Mouse (Mus musculus) adrenal gland, adult 18-20 months (tissue): ENCODE data around the gene Nes. TPM values are rescaled to one million over a fixed set of nuclear protein-coding genes. Genes with fewer than 3 reads are reported as not detected.

ENCODE experiments used
- DNase-seq, 2 experiments: peaks; one replicate each; pipeline ENCODE4 v3.0.0; 2021 to 2022; ENCODE audit warnings: low spot score in 2 of 2
- total RNA-seq, 2 experiments: library from RNA; stranded (reverse); gene quantifications; 1 replicate in 1 of 2; 2 replicates in 1 of 2; pipeline ENCODE4 v1.2.3; 2021

Gene Nes
- total RNA-seq, 2 experiments from 2014 or later = 5.9 to 19.4 TPM

DNA sequence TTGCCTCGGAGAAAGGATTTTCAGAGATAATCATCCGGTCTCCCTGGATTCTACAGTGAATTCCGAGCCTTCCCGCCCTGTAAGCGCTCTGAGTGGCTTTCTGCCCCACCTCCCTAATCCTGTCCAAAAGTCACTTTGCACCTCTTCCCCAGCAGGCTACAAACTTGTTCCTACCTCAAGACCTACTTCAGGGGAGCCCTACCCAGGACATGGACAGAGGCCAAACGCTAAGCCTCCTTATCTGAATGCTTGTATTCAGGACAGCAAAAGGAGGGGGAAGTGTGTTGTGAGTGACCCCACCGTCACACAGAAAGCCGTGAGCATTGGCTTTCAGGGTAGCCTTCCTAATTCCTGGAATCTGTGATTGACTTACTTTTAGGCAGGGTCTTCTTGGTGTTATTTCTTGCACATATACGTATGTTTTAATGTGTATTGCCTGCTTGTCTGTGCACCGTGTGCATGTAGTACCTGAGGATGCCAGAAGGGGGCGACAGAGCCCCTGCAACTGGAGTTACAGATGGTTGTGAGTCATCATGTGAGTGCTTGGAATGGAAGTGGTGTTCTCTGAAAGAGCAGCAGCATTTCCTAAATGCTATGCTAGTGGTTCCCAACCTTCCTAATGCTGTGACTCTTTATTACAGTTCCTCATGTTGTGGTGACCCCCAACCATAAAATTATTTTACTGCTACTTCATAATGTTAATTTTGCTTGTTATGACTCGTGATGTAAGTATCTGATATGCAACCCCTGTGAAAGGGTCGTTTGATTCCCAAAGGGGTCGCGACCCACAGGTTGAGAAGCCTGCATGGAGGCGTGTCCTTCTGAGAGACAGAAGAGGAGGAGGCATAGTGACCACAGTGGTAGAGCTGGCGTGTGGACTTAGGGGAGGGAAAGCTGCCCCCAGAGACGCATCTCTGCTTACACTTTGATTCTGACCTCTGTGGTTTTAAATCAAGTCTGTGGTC, 35.2 kb downstream of the Nes start:
- DNase-seq = no peak

DNA sequence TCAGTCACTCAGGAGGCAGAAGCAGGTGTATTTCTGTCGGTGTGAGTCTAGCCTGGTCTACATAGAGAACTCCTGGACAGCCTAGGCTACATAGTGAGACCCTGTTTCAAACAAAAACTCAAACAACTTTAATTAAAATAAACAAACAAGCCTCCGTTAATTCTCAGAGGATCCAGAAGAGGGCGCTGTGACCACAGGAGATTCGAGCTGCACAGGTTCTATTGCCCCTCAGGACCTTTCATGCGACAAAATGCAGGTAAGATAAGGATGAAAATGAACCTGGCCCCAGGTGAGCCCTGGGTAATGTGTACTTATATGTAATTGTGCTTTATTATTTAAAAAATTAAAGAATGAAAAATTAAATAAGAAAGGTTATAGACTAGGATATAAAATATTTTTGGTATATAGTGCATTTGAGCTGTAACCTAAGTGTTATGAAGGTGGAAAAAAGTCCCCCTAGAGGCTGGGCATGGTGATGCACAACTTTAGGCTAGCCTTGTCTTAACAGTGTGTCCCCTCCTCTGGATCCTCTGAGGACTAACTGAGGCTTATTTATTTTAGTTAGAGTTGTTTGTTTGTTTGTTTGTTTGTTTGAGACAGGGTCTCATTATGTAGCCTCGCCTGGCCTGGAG, 39.9 kb downstream of the Nes start:
- DNase-seq = peak in 1 of 2 experiments; percentile 29

DNA sequence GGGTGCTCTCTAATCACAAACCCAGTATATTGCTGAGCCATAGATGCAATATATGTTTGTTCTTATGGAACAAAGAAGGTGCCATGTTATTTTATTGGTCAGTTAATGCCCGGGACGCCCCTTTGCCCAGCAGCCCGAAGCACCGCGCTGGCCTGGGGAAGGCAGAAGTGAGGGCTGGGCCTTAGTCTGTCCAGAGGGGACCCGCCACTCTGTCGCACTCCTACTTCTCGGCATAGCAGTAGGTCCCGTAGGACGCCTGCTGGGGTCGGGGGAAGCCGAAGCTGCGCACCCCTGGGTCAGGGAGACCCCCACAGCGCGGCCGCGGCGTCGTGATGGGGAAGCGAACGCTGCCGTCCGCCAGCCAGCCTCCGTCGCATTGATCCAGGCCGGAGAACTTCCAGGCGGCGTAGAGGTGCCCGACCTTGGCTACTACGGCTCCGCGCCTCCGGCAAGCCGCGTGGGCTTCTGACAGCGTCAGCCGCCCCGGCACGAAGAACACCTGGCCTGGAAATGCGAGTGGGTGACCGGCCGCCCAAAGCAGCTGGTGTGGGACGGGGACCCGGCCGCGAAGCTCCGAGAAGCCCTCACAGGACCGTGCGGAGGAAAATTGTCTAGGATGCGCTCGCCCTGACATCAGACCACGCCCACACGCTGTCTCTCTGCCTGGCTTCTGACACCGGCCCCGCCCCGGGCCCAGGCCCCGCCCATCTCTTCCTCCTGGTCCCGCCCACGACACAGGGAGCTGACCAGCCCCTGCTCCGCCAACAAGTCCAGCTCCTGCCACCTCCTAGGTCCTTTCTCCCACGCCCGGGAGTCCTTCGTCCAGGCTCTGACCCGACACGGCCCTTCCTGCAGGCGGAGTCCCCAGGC, 51.7 kb downstream of the Nes start:
- peak; percentile 89 to 92 for DNase-seq

DNA sequence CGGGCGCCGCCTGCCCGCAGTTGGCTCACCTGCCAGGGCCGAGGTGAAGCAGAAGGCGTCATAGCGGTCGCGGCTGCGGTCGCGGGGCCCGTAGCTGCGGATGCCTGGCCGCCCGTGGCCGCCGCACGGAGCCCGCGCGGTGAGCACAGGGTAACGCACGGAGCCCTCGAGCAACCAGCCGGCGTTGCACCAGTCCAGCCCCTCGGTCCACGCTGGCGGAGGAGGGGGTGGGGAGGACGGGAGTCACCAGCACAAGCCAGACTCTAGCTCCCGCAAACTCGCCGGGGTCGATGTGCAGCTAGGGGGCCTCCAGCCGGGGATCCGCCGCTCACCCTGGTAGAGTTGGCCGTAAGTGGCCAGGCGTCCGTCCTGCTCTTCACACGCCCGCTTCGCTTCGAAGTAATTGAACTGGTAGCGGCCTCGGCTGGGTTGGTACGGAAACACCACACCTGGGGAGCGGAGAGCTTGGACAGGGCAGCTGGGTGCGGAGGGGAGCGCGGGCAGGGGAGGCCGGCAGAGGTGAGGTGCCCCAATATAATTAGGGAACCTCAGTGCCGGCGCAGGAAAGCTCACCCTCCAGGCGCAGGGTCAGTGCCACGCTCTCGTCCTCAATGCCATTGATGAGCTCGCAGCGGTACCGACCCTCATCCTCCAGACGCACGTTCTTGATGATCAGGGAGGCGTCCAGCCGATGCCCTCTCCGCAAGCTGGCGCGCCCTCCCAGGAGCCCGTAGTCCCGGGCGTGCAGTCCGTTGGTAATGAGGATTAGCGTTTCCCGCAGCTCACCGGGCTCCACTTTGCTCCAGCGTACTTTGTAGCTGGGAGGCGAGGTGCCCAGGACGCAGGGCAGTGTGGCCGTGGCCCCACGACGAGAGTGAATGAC, 52.6 kb downstream of the Nes start:
- DNase-seq = peak in 1 of 2 experiments; percentile 33

DNA sequence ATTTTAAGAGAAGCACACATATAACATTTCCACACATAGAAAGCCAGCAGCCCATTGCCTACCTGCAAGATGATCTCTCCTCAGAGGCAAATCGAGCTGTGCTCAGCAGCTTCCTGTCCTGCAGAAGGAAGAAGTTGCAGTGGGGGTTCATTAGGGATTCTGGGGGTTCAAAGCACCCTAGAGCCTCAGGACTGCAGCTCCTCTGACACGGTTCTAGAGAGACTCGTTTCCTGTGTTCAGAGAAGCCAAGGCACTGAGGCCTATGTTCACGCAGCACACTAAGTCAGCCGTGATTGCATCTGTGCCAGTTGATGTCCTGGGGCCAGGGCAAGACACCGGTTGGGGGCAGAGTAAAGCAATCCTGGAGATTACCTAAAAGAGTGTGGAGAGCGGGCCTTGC, 55.9 kb downstream of the Nes start:
- DNase-seq = no peak

DNA sequence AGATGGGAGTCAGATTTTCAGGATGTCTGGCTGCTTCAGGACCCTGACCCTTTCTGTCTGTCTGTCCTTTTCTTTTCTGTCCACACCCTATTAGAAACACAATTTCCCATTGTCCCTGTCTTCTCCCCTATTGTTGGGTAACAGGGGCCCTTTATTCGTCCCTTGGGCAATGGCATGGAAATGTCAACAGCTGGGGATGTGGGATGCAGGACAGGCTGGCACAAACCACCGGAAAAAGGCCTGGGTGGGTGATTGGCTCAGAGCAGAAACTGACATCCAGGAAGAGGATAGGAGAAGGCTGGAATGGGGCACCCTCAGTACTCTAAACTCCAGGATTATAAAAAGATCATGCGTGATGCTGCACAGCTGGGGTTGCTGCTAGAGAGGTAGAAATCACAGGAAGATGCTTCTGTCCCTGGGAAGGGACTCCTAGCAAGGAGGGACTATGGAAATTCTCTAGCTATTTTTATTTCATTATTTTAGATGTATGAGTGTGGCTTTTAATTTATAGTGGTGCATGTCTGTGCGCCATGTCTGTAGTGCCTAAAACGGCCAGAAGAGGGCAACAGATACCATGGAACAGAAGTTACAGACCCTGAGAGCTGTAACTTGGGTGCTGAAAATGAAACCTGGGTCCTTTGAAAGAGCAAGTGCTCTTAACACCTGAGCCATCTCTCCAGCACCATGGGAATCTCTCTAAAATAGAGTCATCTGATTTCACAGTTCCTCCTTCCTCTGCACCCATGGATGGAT, 56.7 kb downstream of the Nes start, which contains the start of gene Hapln2:
TSS of gene Hapln2 (minus strand) at position 150 of the 753 bp plus-strand sequence.
- no peak for DNase-seq

Other genes with a start within 250 kb of the Nes start
- gene Lrrc71, start 222.5 kb upstream of the Nes start, total RNA-seq = under 1 TPM; 0.38 to 0.63 TPM
- gene Ntrk1, start 175.9 kb upstream of the Nes start, total RNA-seq = 10 to 100 TPM in 1 of 2 experiments, 1 to 10 TPM in 1; 7.1 to 12.5 TPM
- 1 to 10 TPM in 1 of 2 experiments, under 1 TPM in 1; 0.76 to 1.2 TPM for gene Insrr, start 174.1 kb upstream of the Nes start, total RNA-seq
- 10 to 100 TPM; 20.0 to 20.8 TPM for gene Pear1, start 146.8 kb upstream of the Nes start, total RNA-seq
- gene Sh2d2a, start 124.3 kb upstream of the Nes start, total RNA-seq = under 1 TPM; 0.33 to 0.80 TPM
- 10 to 100 TPM; 48.6 to 51.3 TPM for gene Prcc, start 85.5 kb upstream of the Nes start, total RNA-seq
- gene Hdgf, start 64.8 kb upstream of the Nes start, total RNA-seq = 100 to 1,000 TPM; 176 to 184 TPM
- 100 to 1,000 TPM; 111 to 121 TPM for gene Mrpl24, start 51.6 kb upstream of the Nes start, total RNA-seq
- gene Isg20l2, start 40.8 kb upstream of the Nes start, total RNA-seq = 10 to 100 TPM; 19.4 to 20.6 TPM
- gene Rrnad1, start 40.4 kb upstream of the Nes start, total RNA-seq = 10 to 100 TPM; 14.7 to 21.9 TPM
- under 1 TPM in 1 of 2 experiments, not detected in 1; 0.33 TPM for gene Crabp2, start 22.4 kb upstream of the Nes start, total RNA-seq
- 10 to 100 TPM; 62.7 to 74.9 TPM for gene Bcan, start 29.2 kb downstream of the Nes start, total RNA-seq
- gene Hapln2, start 56.5 kb downstream of the Nes start, total RNA-seq = not detected
- 10 to 100 TPM; 15.9 to 18.9 TPM for gene Gpatch4, start 72.0 kb downstream of the Nes start, total RNA-seq
- gene Naxe, start 87.4 kb downstream of the Nes start, total RNA-seq = 100 to 1,000 TPM; 155 to 159 TPM
- gene Ttc24, start 107.2 kb downstream of the Nes start, total RNA-seq = not detected
- under 1 TPM; 0.64 to 0.80 TPM for gene Iqgap3, start 110.9 kb downstream of the Nes start, total RNA-seq
- gene Mef2d, start 171.3 kb downstream of the Nes start, total RNA-seq = 10 to 100 TPM; 83.3 to 90.7 TPM